Mouse (Mus musculus): Measurements from ENCODE around the gene Ccni. TPM values are rescaled to one million over a fixed set of nuclear protein-coding genes. Genes with fewer than 3 reads are reported as not detected.

Gene Ccni
- total and polyA plus RNA-seq, 3 experiments, result 34.7 to 91.6 (median 82.1) TPM

- H3K27me3 ChIP-seq (replicated peaks), result no peaks in the 10 kb centered on the region
- DNase-seq (ENCODE audit: extremely low read depth), result no peak
- H3K9ac ChIP-seq (ENCODE audit: insufficient read depth, low read depth), result no peak overlapping the region
- no peak overlapping the region for H3K4me2 ChIP-seq (ENCODE audit: insufficient read depth, low read depth, poor library complexity, severe bottlenecking)
- peaks cover 14% of the 10 kb centered on the region for H3K79me2 ChIP-seq (replicated peaks; ENCODE audit: control insufficient read depth, extremely low read depth, insufficient read depth, poor library complexity, severe bottlenecking)
- dilution Hi-C loops (cut with MboI; ENCODE audit: extremely low pct_ligation_motif_present, extremely low pct_unique_long_range_greater_than_20kb, low sequenced_read_pairs), result no loop called here
- H3K4me1 ChIP-seq (ENCODE audit: control insufficient read depth in 1 of 2, insufficient read depth in 2 of 2), result peaks cover 23 to 44% of the 10 kb centered on the region in 2 experiments
- no peak for TF ChIP-seq UBTF (IDR thresholded peaks at IDR 0.05; ENCODE audit: low read depth, low read length)
- no peak for TF ChIP-seq BHLHE40 (IDR thresholded peaks at IDR 0.05; ENCODE audit: low read depth, low read length)
- no peak for TF ChIP-seq POLR2A (IDR thresholded peaks at IDR 0.05; ENCODE audit: low read depth, low read length)
- TF ChIP-seq MAX (IDR thresholded peaks at IDR 0.05; ENCODE audit: low read length), result no peak
- TF ChIP-seq GABPA (IDR thresholded peaks at IDR 0.05; ENCODE audit: insufficient replicate concordance, low read depth, low read length), result no peak
- TF ChIP-seq POLR2AphosphoS2 (IDR thresholded peaks at IDR 0.05; ENCODE audit: low read depth, low read length), result no peak
- TF ChIP-seq JUND (conservative IDR thresholded peaks at IDR 0.05; ENCODE audit: low read depth, low read length), result no peak
- no peak for TF ChIP-seq JUN (IDR thresholded peaks at IDR 0.05; ENCODE audit: insufficient read depth, low read depth, low read length)
- TF ChIP-seq ZMIZ1 (IDR thresholded peaks at IDR 0.05; ENCODE audit: low read depth, low read length), result no peak
- TF ChIP-seq ETS1 (conservative IDR thresholded peaks at IDR 0.05; ENCODE audit: low read depth, low read length), result no peak
- TF ChIP-seq RCOR1 (conservative IDR thresholded peaks at IDR 0.05; ENCODE audit: low read depth, low read length), result no peak
- TF ChIP-seq TBP (conservative IDR thresholded peaks at IDR 0.05; ENCODE audit: low read depth, low read length), result no peak
- no peak for TF ChIP-seq ZKSCAN1 (IDR thresholded peaks at IDR 0.05; ENCODE audit: borderline replicate concordance, low read depth, low read length)
- no peak for TF ChIP-seq USF2 (conservative IDR thresholded peaks at IDR 0.05; ENCODE audit: low read depth, low read length)
- no peak for TF ChIP-seq SIN3A (IDR thresholded peaks at IDR 0.05; ENCODE audit: low read length)
- TF ChIP-seq ZNF384 (IDR thresholded peaks at IDR 0.05; ENCODE audit: low read depth, low read length), result no peak
- no peak overlapping the region for H3K27ac ChIP-seq (ENCODE audit: insufficient read depth, low read depth)
- peaks cover 55 to 81% of the 10 kb centered on the region in 2 experiments for H3K36me3 ChIP-seq (replicated peaks in 1 of 2; ENCODE audit: control insufficient read depth in 1 of 2, insufficient read depth in 1 of 2, low read length in 1 of 2)
- no peak overlapping the region for H3K4me3 ChIP-seq (replicated peaks in 1 of 3; ENCODE audit: low read depth in 2 of 3, low read length in 2 of 3, poor library complexity in 1 of 3)
- no peaks in the 10 kb centered on the region for H3K9me3 ChIP-seq (replicated peaks; ENCODE audit: low read length)
- in situ Hi-C loops (cut with MboI; ENCODE audit: low pct_ligation_motif_present, low pct_unique_long_range_greater_than_20kb, low sequenced_read_pairs), result no loop called here
Measured at GRCm38 (mm10) chr5:93154401-93154800, 51.9 kb downstream of the Ccni start.

- H3K9ac ChIP-seq (ENCODE audit: insufficient read depth, low read depth), result peak overlapping the region; percentile 44
- peak overlapping the region; percentile 93 for H3K27ac ChIP-seq (ENCODE audit: insufficient read depth, low read depth)
- H3K79me2 ChIP-seq (replicated peaks; ENCODE audit: control insufficient read depth, extremely low read depth, insufficient read depth, poor library complexity, severe bottlenecking), result peaks cover 14% of the 10 kb centered on the region
- dilution Hi-C loops (cut with MboI; ENCODE audit: extremely low pct_ligation_motif_present, extremely low pct_unique_long_range_greater_than_20kb, low sequenced_read_pairs), result no loop called here
- in situ Hi-C loops (cut with MboI; ENCODE audit: low pct_ligation_motif_present, low pct_unique_long_range_greater_than_20kb, low sequenced_read_pairs), result no loop called here
- peak overlapping the region; percentile 90 for H3K4me2 ChIP-seq (ENCODE audit: insufficient read depth, low read depth, poor library complexity, severe bottlenecking)
- H3K4me1 ChIP-seq (ENCODE audit: control insufficient read depth in 1 of 2, insufficient read depth in 2 of 2), result peaks cover 23 to 48% of the 10 kb centered on the region in 2 experiments
- peak; percentile 73 for DNase-seq (ENCODE audit: extremely low read depth)
- H3K9me3 ChIP-seq (replicated peaks; ENCODE audit: low read length), result no peaks in the 10 kb centered on the region
- TF ChIP-seq USF2 (conservative IDR thresholded peaks at IDR 0.05; ENCODE audit: low read depth, low read length) (no peak), MYC (IDR thresholded peaks at IDR 0.05; ENCODE audit: low read depth, low read length) (0 out of 2 replicates have a peak, but pooled peaks have one; percentile 57), NRF1 (IDR thresholded peaks at IDR 0.05; ENCODE audit: low read depth, low read length) (peak; percentile 16; the same call in 1 of the 2 replicates), BHLHE40 (IDR thresholded peaks at IDR 0.05; ENCODE audit: low read depth, low read length) (peak; percentile 18; the same call in 1 of the 2 replicates), GABPA (IDR thresholded peaks at IDR 0.05; ENCODE audit: insufficient replicate concordance, low read depth, low read length) (no peak), MAZ (IDR thresholded peaks at IDR 0.05; ENCODE audit: low read depth, low read length) (peak; percentile 80), ELF1 (IDR thresholded peaks at IDR 0.05; ENCODE audit: low read depth, low read length) (peak; percentile 64), ETS1 (conservative IDR thresholded peaks at IDR 0.05; ENCODE audit: low read depth, low read length) (peak; percentile 37), MEF2A (IDR thresholded peaks at IDR 0.05; ENCODE audit: borderline replicate concordance, low read depth, low read length) (peak; percentile 56), RAD21 (IDR thresholded peaks at IDR 0.05; ENCODE audit: low read depth, low read length) (peak; percentile 2), CHD2 (IDR thresholded peaks at IDR 0.05; ENCODE audit: low read length) (no peak), SMC3 (IDR thresholded peaks at IDR 0.05; ENCODE audit: low read depth, low read length) (peak; percentile 18; the same call in 1 of the 2 replicates), JUND (conservative IDR thresholded peaks at IDR 0.05; ENCODE audit: low read depth, low read length) (no peak), E2F4 (IDR thresholded peaks at IDR 0.05; ENCODE audit: insufficient replicate concordance, low read depth, low read length) (no peak), ZNF384 (IDR thresholded peaks at IDR 0.05; ENCODE audit: low read depth, low read length) (peak; percentile 27; the same call in 1 of the 2 replicates), POLR2A (IDR thresholded peaks at IDR 0.05; ENCODE audit: low read depth, low read length) (peak; percentile 37; the same call in 1 of the 2 replicates), IRF4 (IDR thresholded peaks at IDR 0.05; ENCODE audit: low read depth, low read length) (peak; percentile 78), CTCF (conservative IDR thresholded peaks at IDR 0.05 in 1 of 2, IDR thresholded peaks at IDR 0.05 in 1 of 2; ENCODE audit: low read depth in 2 of 2, low read length in 2 of 2) (0 out of 4 replicates have a peak, but pooled peaks of 1 of the 2 experiments have one; percentile 7), TCF12 (IDR thresholded peaks at IDR 0.05; ENCODE audit: low read depth, low read length) (no peak), EP300 (IDR thresholded peaks at IDR 0.05; ENCODE audit: low read length) (peak; percentile 35; the same call in 1 of the 2 replicates), SIN3A (IDR thresholded peaks at IDR 0.05; ENCODE audit: low read length) (peak; percentile 81), MAX (IDR thresholded peaks at IDR 0.05; ENCODE audit: low read length) (0 out of 2 replicates have a peak, but pooled peaks have one; percentile 17)
- H3K4me3 ChIP-seq (replicated peaks in 1 of 3; ENCODE audit: low read depth in 2 of 3, low read length in 2 of 3, poor library complexity in 1 of 3), result peak overlapping the region; percentile 17 to 45 (median 29)
- H3K27me3 ChIP-seq (replicated peaks), result no peaks in the 10 kb centered on the region
- peaks cover 41 to 77% of the 10 kb centered on the region in 2 experiments for H3K36me3 ChIP-seq (replicated peaks in 1 of 2; ENCODE audit: control insufficient read depth in 1 of 2, insufficient read depth in 1 of 2, low read length in 1 of 2)
Measured at GRCm38 (mm10) chr5:93152451-93152850, 53.8 kb downstream of the Ccni start.

Data from CH12.LX (cell line).